Mouse (Mus musculus): ENCODE data around the gene Twistnb.

Twistnb gene

DNA sequence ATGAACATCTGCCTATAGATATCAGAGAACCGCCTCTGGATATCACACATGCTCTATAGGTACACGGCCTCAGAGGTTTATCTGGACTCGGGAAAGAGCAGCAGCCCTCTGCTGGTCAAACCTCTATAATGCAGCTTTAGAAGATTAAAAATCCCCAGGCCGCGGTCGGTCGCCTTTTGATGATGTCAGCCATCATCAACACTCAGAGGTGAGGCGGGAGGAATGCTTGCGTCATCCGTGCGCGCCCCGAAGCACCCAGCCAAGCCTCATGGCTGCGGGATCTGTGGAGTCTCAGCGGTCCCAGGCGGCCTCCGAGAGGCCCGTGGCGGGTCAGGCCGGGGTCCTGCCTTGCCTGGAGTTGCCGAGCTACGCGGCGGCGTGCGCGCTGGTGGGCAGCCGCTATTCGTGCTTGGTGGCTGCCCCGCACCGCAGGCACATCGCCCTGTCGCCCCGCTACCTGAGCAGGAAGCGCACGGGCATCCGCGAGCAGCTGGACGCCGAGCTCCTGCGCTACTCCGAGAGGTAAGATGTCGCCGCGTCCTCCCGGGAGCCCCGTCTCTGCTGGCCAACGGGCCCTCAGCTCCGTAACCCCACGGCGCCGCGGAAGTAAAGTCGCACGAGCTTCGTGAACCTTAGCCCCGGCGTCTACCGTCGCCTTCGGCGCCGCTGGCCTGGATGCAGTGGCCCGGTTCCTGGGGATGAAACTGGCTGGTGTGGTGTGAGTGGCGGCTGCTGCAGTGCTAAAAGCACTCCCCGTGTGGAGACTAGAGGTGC is at the start of gene Twistnb:
Twistnb (plus strand) TSS at position 249 of the 774 bp plus-strand sequence.
- DNase-seq, result peak; percentile 97

DNA sequence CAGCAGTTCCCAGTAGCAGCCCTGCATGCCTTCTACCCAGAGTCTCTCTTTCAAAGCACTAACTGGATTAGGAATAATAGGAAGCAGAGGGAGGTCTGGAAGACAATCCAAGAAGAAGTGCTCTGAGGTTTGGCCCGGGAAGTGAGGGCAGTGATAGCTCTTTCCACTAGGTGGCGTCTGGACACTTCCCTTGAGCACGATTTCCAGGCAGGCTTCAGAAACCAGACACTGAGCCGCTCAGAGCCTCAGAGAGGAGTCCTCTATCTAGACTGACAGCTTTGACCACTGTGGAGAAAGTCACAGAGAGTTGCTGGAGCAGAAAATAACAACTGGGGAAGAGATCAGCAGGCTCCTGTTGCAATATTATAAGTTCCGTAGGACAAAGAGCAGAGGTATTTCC is 40.6 kb upstream of the Twistnb start:
- DNase-seq, result peak; percentile 63

DNA sequence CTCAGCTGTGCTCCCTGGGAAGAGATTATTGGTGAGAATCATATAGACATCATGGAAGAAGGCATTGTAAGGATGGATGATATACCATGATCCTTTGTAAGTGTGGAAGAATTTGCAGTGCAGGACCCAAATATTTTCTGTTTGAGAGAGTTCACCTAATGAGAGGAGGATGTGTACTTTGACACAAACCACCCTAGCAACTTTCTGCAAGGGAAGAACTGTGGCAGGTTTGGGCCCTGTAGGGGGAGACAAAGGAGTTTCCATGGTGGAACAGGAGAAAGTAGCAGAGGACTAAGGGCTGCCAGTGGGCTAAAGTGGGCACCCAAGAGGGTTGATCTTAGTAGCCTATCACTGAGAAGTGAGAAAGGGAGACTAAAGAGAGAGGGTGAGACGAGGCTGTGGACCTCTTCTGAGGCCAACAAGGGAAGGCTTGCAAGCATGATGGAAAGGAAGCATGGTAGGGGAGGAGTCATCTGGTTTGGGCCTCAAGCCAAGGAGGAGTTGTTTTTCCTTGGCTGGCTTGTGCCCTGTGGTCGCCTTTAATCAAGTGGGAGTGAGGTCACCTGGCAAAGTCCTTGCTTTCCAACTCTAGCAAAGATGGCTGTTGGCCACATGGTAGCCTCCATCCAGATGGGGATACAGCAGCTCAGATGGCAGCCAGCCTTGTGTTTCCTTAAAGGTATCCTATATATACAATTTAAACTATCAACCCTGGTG is 38.4 kb upstream of the Twistnb start:
- no peak for DNase-seq

DNA sequence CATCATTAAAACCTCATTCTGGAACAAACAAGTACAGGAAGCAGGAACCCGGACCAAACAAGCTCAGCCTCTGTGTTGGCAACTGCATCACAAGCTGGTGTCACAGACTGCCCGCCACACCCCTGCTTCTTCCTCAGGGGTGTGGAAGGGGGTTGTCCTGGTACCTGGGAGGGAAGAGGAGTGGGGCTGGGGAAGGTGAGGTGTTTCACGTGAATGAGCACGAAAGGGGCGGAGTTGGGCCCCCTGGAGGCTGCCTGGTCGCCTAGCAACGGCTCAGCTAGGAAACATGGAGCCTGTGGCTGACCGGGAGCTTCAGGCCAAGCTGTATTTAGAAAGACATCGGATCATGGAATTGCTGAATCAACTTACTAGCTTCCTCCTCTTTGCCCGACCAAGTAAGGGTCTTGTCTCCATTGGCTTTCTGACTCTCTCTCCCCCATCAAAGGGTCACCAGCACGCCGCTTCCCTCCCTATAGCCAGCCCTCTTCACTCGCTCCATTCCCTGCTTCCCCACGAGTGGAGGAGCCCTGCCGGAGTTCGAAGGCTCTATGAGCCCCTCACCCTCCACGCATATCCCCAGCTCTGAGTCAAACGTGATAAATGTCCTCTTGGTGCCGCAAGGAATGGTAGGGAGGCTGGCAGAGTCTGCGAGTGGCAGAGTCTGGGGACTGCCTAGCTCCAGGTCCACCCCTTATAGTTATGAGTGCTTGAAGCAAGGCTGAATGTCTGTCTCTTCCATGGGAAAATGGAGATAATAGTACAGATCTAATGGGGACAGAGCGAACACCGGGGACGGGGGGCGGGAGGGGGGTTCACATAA is 34.4 kb upstream of the Twistnb start, which contains the start of gene Efcab10:
Efcab10 (plus strand) TSS at position 51 of the 820 bp plus-strand sequence.
- DNase-seq, result peak; percentile 69

DNA sequence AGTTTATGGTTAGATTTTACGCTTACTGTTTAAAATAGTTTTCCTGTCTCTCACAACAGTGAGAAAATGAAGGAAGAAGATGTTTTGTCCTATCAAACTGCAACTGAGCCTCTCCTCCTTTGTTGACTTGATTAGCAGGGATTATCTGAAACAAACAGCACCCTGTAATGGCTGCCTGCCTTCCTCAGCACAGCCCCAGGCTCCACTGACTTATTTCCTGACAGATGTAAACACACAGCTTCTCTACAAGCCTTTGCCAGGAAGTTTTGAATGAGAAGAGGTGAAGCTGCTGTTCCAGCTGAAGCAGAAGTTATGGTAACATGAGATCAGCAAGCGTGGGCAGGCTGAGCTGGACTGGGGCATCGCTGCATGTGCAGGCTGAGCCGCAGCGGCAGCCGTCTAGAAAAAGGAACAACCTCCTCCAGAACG is 26.2 kb upstream of the Twistnb start:
- DNase-seq, result no peak

DNA sequence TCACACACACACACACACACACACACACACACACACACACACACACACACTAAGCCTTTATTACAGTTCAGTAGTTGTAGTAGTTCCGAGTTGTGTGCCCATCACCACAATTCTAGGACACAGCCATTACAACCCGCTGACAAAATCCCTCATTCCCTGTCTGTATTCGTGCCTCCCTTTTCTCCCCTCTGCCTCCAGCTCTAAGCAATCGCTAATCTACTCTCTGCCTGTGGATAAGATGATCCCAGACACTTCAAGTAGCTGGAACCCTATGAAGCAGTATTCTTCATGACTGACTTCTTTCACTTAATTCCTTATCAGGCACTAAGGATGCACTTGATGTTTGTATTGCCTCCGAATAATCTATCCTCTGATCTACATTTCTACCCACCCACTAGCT is 24.4 kb upstream of the Twistnb start:
- no peak for DNase-seq

DNA sequence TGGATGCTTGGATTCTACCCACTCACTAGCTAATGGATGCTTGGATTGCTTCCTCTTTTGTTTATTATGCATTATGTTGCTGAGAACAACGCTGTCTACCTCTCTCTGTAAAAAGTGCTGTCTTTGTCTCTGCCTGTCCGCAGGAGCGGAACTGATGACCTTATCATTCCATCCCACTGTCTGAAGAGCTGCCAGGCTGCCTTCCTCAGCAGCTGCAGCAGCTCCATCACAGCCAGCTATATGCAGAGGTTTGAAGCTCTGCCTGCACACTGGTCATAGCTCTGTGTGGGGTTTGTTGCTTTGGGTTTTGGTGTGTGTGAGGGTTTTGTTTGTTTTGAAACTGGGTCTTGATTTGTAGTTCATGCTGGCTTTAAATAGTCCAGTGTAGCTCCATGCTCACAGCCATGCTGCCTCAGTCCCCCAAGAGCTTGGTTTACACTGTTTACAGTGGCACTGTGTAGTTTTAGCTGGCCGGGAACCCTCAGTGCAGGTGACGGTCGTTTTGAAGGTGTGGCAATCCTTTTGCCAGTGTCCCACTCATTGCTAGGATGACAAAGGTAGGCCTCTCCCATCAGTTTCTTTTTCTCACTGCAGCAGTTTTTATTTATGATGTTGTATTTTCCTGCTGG is 23.9 kb upstream of the Twistnb start:
- no peak for DNase-seq

DNA sequence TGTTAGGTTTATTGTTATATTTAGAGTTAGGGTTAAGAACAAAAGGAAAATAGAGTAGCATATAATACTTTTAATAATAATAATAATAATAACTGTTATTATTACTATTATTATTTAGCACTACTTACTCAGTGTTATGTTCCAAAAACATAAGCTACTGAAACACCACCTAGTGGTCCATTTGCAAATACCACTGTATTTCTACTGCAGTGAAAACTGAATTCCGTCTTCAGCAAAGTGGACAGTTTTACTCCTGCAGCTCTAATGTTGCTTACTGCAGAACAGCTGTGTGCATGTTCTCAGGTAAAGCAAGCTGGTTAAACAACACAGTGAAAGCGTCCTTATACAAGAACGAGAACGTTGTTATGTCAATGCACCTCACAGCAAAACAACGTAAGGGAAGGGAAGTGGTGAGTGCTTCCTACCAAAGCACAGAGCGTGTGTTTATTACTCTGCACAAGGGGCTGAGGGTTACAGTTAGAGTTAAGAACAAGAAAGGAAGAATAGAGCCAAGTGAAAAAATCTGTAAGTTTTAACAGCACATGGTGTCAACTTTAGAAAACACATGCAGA is 17.8 kb upstream of the Twistnb start:
- DNase-seq, result no peak

DNA sequence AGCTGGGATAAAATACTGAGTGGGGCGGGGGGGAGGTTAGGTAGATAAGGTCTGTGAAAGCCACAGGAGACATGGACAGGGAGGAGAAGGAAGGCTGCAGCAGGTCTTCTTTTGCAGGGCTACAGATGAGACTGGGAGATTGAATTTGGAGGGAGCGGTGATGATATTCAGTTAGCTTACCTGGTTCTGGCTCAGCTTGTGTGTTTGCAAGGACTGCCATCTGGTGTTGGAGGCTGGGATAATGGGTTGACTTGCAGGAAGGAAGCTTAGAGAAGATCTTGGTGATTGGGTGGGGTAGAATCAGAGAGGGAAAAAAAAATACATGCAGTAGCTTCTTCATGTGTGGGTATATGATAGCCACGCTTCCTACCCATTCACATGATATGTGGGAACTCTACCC is 5.1 kb upstream of the Twistnb start:
- peak; percentile 70 for DNase-seq

DNA sequence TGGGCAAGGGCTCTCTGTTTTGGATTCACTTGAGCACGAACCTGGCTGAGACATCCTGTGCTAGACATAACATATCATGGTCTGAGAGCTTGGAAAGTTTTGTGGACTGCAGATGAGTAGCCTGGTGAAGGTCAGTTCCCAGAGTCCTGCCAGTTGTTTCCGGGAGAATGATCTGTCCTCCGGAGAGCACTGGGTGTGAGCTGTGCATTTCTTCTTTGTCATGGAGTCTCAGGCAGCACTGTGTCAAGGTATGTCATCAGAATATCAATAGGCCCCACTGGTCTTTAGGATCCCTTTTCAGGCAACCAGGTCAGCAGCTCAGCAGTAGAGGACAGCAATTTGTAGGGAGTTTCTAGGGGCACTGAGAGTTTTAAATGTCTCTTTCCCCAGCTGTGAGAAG is 2.1 kb upstream of the Twistnb start:
- no peak for DNase-seq

DNA sequence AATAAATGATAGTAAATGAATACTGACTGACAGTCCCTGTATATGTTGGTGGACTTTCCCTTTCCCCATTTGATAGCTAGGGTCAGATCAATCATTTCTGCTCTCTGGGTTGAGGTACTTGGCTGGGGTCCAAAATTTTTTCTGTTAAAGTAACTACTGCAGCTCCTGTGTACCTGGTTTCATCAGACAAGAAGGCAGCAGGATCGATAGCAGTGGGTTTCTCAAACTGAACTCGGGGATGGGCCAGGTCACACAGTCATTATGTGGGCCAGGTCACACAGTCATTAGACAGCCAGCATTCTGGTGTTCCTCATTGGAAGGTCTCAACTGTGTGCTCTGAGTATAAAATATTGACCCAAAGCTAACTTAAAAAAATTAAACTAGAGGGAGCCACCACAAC is 1.7 kb upstream of the Twistnb start:
- no peak for DNase-seq

DNA sequence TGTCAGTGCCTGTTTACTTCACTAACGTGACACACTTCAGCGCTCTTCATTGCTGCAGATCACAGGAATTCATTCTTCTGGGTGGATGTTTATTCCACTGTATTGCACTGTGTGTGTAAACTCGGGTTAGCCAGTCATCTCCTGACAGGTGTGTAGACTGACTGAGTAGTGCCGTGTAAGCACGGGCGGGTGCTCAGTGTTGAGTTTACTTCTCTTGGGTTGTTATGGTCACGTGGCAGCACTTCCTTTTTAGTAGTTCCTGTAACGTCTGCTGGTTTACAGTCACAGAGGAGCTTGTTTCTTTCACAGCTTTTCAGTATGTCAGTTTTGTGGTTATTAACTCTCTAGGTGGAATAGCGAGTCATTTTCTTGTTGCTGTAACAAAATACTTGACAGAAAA is 4.4 kb downstream of the Twistnb start:
- no peak for DNase-seq

DNA sequence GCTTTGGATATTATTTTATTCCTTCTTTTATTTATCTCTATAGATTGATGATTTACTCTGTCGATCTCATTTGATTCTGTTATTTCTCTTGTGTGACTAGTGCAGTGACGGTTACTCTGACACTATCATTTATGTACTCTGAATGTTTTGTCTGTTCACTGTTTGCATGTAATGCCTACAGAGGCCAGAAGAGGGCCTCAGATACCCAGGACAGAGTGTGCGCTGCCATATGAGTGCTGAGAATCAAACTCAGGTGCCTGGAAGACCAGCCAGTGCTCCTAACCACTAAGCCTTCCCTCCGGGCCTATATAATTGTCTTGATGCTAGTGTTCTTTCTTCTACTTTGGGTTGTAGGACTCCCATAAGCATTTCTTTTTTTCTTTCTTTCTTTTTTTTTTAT is 5.3 kb downstream of the Twistnb start:
- DNase-seq, result no peak

DNA sequence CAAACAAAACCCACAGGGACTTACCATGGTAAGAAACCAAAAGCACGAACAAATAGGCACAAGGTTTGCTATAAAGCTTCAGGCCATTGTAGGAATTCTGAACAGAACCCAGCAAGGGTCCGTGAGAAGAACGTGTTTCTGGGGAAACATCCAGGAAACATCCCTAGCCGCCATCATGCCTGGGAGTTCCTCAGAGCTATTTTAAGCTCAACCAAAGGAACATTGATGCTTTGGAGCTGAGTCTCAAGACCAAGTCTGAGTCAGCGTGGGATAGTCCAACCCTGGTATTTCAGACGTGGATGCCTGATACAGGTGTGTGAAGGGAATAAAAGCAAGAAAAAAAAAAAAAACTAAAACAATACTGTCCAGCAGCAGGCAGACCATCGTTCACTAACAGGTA is 26.0 kb downstream of the Twistnb start:
- DNase-seq, result no peak

DNA sequence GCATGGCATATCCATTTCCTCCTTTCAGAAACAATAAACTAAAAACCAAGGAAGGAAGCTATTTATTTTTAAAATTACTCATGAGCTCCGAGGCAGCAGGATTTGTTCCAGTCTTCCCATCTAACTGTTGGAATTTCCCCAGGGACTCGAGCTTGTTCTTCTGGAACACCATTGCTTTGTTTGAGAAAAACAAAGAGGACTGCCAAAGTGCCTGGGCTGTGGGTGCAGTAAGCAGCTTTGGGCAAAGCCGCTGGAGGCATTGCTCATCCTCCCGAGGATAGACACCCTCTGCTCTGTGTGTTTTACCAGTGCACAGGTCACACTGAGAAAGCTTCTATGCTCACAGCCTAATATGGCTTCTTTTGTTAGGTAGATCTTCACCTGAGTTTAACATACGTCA is 26.8 kb downstream of the Twistnb start:
- no peak for DNase-seq

DNA sequence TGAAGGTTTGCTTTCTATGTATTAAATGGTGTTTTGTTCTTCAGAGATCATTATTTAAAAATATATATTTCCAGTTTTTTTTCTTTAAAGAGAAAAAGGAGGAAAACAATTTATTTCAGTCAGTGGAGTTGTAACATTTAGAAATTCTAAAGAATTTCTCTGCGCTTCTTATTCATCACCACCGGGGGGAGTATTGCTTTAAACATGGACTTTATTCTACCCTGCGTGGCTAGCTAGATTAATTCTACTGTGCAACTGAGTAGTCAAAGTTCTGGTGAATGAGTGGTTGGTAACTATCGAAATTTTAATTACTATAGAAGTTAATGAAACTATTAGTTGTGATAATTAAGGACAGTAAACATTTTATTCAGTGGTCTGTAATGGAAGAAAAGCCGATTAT is 51.5 kb downstream of the Twistnb start:
- no peak for DNase-seq

DNA sequence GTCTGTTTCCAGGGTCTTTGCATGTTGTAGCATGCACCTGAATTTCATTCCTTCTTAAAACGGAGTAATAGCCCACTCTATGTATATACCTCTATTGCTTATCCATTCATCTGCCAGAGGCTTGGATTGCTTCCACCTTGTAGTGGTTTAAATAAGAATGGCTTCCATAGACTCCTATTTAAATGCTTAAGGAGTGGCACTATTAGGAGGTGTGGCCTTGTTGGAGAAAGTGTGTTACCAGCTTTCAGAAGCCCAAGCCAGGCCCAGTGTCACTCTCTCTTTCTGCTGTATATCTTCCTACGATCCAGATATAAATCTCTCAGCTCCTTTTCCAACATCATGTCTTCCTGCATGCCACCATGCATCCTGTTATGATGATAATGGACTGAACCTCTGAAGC is 53.5 kb downstream of the Twistnb start:
- DNase-seq, result no peak

Measured in right cerebral cortex, postnatal 25 days (tissue).